Mouse (Mus musculus) thymus, postnatal 10 days (tissue): ENCODE measurements around the gene Ccdc194.

Source experiments
- DNase-seq, 2 experiments: peaks; one replicate each; pipeline ENCODE4 v3.0.0; 2021; ENCODE audit warnings: low spot score in 2 of 2

Ccdc194 gene

GRCm38 (mm10) chr8:71476099-71476940 is 49.2 kb downstream of the Ccdc194 start:
- DNase-seq = peak; percentile 74 to 77

DNA sequence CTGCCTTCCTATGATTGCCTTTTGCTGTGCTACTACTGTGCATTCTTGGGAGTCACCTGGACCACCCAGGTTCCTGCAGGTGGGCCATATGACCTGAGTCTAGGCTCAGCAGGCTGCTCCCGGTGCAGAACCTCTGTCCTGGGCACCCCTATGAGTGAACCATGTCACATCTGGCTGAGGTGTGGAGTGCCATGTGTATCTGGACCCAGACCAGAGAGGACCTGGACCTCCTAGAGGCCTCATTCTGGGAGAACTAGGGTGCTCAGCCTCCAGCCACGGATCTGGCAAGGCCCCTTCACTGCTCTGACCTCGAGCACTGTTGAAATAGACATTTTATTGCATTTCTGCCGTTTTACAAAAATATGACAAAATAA is 49.8 kb downstream of the Ccdc194 start:
- no peak for DNase-seq

DNA sequence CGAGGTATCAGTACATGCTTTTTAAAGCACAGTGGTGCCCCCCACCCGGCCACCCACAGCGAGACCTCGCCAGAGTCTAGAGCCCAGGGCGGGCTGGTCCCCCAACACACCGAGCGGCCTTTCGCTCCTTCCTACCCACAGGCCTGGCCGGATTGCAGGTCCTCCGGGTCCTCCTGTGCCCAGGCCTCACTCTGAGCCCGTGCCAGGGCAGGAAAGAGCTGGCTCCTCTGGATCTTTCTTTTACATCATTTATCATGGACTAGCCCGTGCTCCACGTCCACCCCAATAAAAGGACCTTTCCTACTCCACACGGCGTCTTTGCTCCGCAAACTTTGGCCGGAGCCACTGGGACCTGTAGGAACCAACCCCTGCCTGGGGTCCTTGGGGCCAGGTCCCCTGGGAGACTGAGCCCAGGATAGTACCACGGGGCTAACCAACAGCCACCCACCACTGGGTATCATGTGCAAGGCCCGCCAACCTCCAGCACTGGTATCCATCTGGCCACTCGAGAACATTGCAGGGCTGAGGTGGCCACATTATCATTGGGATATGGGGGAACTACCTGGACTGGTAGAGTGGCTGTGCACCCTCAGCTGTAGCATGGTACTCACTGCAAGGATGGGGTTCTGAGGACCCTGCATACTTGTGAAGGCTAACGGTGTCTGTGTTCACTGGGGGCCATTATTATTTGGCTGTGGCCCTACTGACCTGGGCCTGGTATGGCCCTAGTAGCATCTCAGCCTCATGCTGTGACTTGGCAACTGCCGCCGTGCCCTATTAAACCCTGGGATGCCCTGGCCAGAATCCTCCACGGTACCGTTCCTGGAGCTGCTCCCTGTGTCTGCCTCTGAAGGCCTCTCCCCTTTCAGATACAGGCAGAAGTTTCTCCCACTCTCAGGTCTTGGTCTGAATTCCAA is 50.5 kb downstream of the Ccdc194 start:
- DNase-seq = no peak

DNA sequence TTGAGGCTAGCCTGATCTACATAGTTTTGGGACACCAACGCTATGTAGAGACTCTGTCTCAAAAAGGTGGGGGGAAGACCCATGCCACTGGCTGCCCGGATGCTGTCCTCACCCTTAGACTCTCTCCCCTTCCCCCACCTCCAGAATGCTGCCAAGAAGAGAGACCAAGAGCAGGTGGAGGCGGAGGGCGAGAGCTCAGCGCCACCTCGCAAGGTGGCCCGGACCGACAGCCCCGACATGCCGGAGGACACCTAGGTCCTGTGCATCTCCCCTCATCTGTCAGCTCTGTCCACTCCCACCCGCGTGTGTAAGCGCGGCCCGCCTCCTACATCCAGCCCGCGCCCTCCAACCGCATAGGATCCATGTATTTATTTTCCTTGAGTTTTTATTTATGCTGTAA is 51.2 kb downstream of the Ccdc194 start:
- DNase-seq = no peak

- no peak for DNase-seq
These were observed 52.7 kb downstream of the Ccdc194 start for GRCm38 (mm10) chr8:71472601-71473386.

DNA sequence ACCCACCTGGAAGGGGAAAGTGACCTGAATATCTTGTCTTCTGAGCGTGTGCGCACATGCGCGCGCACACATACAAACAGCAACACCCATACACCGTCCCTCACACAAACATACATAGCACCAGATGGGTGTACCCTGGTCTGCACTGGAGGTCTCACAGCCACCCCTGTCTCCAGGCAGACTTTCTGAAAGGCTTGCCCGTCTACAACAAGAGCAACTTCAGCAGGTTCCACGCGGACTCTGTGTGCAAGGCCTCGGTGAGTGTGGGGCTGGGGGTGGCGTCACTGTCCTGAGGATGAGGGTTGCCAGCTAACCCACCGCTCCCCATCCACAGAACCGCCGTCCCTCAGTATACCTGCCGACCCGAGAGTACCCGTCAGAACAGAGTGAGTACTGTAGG is 53.6 kb downstream of the Ccdc194 start:
- no peak for DNase-seq

DNA sequence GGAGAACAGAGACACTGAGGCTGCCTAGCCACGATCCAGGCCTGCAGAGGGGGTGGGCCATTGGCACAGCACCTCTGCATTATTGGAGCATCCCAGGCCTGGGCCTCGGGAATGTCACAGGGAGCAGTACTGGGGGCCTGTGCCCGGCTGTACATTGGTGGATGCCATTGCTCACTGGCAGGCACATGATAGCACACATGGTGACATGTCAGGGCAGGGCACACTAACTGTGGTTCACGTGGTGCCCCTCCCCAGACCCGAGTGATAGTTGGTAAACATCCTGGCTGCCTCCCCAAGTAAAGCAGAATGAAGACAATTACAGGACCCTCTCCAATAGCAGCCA is 54.6 kb downstream of the Ccdc194 start:
- no peak for DNase-seq

GRCm38 (mm10) chr8:71470146-71470912 is 55.2 kb downstream of the Ccdc194 start:
- DNase-seq = no peak
